Mouse (Mus musculus): Measurements from ENCODE around the gene Pde1c.

- TF ChIP-seq POLR2A (IDR thresholded peaks at IDR 0.05; ENCODE audit: extremely low read depth, insufficient read depth, low read length) (no peak), CTCF (IDR thresholded peaks at IDR 0.05; ENCODE audit: extremely low read depth, insufficient read depth, low read length) (no peak)
Measured at GRCm38 (mm10) chr6:56551022-56551421, 17.9 kb downstream of the Pde1c start.

Measured in cortical plate, adult 2 months (tissue).